Mouse (Mus musculus) gastrocnemius, postnatal 36 days (tissue): Measurements from ENCODE around the gene Apobec1. TPM values are rescaled to one million over a fixed set of nuclear protein-coding genes. Genes with fewer than 3 reads are reported as not detected.
"Not testable (repeated sequence)": the region's sequence is repeated elsewhere in the genome, so short reads cannot be mapped to it uniquely, and the experiment has no call there.

Experiments used
- DNase-seq, 2 experiments: peaks; one replicate each; pipeline ENCODE4 v3.0.0; 2022
- intact Hi-C: fragments of 180-260 bp; cut with DNase I; formaldehyde crosslinking; loops from one replicate; pipeline ENCODE4 v1.15.1; 2025
- long read RNA-seq, 2 experiments: library from polyadenylated mRNA; stranded (forward); transcript quantifications; one replicate each; pipeline ENCODE4 v2.0.0; 2021
- total RNA-seq, 2 experiments: library from RNA; stranded (reverse); gene quantifications; 2 replicates each; pipeline ENCODE4 v1.2.3; 2021

The Apobec1 gene
- 1 to 10 TPM; 2.1 TPM for total RNA-seq
- long read RNA-seq, experiment 1, partial matches to known transcripts: 0 of 1 reads
- long read RNA-seq, experiment 1, other reads (novel, unspliced or antisense): 0 of 1 reads
- long read RNA-seq, experiment 2, partial matches to known transcripts: 1 of 1 reads
- long read RNA-seq, experiment 2, other reads (novel, unspliced or antisense): 0 of 1 reads

DNA sequence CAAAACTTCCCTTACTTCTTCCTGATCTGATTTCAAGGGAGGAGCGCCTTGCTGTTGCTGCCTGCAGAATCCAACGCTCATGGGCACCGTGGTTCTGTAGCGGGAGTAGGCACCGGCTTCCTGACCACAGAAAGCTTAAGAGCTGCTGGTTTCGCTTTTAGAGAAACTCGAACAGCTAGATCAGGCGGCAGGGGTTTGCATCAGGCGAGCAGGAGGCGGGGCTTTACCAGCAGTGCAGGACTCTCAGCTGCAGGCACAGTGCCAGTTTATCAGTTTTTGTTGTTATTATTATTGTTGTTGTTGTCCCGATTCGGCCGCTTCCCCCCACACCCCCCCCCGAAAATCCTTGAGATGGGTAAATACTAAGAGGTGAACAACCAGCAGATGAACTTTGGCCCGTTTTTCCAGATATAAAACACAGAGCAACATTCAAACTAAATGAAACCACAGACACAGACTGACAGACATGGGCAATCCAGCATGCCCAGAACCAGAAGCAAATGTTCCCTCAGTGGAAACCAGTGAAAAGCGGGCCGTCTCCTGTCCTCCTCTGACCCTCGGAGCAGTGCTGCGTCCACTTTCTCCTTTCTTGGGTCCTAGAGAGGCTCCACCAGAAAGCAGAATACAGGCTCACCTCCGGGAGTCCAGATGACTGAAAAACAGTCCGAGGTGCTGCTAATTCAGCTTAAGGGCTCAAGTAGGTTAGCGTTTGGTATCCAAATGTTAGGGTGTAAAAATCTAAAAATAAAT, at the start of gene Apobec1:
Gene Apobec1, minus strand, starts transcription at position 203 of the 750 bp plus-strand sequence.
- intact Hi-C loops: no loop called here
- peak; percentile 53 to 63 for DNase-seq

DNA sequence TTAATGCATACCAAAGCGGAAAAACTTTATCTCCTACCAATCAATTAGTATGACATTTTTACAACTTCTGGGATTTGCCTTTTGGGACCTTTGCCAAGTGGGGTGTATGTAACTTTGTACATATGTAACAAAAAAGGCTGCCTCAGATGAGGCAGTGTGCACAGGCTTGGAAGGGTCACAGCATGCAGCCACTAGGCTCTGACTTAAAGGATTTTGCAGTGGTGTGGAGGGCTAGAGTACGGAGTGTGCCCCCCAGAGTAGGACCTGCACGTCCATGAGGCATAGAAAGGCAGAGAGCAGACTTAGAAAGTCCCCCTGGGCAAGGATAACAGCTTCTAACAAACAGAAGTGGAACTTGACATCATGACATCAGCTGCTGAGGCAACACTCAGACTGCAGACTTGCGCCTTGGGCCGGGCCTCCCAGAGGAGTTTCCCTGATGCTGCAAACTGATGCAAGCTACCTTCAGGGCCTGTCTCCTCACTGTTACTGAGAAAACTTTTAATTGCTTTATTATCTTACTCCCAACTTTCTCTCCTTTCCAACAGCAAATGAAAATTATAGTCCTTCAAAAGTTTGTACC, 48.2 kb upstream of the Apobec1 start:
- no peak for DNase-seq
- intact Hi-C loops: no loop called here

DNA sequence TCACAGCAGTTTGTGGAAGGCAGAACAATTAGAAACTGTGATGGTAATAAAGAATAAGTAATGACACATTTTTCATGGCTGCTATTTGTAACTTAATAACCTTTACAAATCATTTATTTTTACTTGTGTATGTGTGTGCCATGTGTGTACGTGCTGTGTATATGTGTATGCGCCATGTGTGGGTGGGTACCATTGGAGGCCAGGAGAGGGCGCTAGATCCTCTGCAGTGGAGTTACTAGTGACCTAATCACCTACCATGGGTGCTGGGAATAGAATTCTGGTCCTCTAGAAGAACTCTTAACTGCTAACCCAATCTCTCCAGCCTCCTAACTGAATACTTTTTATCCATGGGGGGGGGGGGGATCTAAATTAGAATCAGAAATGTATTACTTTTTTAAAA, 47.7 kb upstream of the Apobec1 start:
- no peak for DNase-seq
- intact Hi-C loops: no loop called here

DNA sequence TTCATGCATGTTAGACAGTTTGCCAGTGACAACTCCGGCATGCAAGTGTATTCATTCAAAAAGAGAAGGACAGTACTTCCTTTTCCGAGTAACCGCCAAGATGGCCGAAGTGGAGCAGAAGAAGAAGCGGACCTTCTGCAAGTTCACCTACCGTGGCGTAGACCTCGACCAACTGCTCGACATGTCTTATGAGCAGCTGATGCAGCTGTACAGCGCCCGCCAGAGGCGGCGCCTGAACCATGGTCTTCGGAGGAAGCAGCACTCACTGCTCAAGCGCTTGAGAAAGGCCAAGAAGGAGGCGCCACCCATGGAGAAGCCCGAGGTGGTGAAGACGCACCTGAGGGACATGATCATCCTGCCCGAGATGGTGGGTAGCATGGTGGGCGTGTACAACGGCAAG, 42.0 kb upstream of the Apobec1 start:
- DNase-seq, intact Hi-C loops: not testable (repeated sequence)

DNA sequence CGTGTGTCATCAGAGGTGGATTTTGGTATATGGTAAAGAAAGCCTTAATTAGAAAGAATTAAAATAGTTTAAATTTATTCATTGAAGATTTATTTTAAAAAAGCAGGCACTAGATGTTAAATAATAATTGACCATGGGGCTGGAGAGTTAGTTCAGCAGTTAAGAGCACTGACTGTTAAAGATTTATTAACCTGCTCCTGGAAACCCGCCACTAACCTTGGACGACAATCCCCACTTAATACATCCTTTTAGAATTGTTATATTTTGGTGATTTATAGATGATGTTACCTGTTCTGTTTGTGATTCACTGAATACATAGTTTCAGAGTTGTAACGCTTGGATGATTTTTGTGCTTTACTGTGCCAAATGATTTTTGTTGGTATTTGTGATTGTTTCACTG, 35.3 kb upstream of the Apobec1 start:
- intact Hi-C loops, DNase-seq: not testable (repeated sequence)

DNA sequence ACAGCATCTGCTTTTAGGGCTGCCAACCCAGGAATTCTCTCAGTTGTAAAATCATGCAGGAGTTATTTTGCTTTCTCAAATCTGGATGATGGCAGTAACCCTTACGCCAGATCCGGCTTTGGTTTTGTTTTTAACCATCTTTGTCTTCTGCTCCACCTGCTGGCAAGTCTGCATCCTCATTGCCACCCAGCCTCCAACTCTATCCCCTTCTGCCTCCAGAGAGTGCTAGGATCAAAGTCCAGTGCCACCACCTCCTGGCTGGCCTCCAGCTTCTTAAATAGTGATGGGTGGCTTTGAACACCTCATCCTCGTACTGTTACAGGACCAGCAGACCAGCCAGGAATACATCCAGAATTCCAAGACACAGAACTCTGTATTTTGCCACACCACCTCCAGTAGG, 34.4 kb upstream of the Apobec1 start:
- intact Hi-C loops: no loop called here
- no peak for DNase-seq

DNA sequence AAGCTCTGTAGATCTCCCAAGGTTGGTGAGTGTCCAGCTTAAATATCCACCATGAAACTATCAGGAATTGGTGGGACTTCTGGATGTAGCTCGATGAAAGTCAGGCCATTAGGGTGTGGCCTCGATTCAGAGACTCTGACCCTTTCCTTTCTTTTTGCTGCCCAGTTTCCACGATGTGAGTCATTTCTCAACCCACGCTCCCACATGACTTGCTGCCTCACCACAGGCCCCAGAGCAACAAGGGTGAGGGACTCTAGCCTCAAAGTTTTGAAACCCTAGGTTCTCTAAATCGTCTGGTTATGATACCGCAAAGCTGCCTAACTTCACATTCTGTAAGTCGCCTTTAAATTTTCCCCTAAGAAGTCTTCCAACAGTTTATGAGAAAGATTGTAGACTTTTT, 33.1 kb upstream of the Apobec1 start:
- DNase-seq: no peak
- intact Hi-C loops: no loop called here

DNA sequence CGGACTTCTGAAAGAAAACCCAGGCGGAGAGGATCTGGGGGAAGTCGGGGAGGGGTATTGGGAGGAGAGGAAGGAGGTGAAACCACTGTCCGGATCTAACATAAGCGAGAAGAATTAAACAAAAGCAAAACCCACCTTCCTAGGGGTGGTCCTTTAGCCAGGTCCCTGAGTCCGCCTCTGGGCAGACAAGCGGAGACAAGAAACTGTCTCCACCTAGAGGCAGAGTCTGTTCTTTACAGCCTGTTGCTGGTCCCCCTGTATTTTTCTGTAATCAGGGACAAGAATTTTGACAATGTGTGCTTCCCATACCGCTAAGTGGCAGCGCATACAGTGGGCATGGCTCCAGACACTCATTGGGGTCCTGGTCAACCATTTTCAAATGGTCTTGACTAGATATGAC, 31.2 kb upstream of the Apobec1 start:
- DNase-seq: no peak
- intact Hi-C loops: no loop called here

DNA sequence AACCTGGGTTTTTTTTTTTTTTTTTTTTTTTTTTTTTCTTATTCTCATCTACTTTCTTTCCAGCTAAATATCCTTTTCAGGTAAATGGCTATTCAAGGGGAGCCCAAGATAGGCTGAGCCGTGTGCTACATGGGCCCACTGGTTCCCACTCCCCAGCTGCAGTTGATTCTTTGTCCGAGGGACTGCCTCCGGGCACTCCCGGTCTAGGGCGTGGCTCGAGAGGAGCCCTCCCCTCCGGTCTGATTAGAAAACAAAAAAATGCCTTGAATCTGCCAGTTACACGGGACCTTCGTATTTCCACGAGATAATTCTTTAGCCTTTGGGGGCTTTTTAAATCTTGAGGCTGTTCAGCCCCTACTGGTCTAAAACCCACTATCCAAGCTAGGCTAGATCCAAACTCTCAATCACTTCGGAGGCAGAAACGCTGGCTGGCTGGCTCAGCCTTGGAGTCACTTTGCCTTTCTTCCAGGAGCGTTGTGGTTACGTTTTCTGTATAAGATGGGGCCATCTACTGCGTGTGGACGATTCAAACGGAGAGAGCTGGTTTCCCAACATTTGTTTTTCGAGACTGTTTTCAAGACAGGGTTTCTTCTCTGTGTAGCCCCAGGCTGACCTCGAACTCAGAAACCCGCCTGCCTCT, 25.3 kb upstream of the Apobec1 start:
- intact Hi-C loops: no loop called here
- DNase-seq: no peak

DNA sequence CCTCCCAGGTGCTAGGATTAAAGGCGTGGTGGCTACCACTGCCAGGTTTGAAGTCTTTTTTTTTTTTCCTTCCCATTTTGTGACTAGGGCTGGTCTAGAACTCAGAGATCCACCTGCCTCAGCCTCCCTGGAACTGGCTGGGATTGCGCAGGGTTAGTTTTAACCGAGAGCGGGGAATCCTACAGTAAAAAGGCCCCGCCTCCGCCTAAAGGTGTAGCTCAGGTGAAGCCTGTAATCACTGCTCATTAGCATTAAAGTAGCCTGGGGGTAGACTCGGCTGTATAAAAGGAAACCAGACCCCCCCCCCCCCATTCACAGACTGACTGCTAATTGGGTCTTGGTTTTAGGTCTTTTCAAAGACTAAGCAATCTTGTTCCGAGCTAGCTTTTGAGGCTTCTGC, 23.9 kb upstream of the Apobec1 start, which contains the start of gene Dppa3:
Gene Dppa3, plus strand, starts transcription at position 301 of the 400 bp plus-strand sequence.
- intact Hi-C loops: no loop called here
- DNase-seq: no peak

DNA sequence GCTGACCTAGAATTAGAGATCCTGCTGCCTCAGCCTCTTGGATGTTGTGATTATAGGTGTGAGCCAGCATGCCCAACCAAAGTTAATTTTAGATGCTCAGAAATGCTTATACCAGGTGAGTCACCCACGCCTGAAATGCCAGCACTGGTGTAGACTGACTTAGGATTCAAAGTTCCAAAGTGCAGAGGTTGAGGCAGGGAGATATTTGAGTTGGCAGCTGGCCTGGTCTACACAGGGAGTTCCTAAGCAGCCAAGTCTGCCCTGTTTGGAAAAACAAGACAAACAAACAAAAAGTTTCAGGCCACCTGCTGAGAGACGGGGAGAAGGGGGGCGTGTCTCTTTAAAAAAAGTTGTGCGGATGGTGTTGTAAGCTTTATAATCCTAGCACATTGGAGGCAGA, 22.9 kb upstream of the Apobec1 start:
- intact Hi-C loops: no loop called here
- no peak for DNase-seq

DNA sequence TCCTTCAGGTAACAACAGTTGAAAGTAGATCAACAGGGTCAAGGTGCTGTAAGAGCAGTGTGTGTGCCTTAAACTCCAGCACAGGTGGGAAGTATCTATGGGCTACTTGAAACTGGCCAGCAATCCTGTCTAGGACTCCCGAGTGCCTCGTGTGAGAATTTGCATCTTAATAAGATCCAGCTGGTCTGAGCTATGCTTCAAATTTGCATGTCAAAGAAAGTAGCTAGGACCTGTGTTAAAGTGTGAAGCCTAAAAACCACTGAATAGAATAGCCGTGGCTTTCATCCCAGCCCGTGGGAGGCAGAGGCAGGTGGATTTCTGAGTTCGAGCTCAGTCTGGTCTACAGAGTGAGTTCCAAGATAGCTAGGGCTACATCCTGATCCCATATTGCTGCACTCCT, 22.2 kb upstream of the Apobec1 start:
- intact Hi-C loops: no loop called here
- DNase-seq: no peak

DNA sequence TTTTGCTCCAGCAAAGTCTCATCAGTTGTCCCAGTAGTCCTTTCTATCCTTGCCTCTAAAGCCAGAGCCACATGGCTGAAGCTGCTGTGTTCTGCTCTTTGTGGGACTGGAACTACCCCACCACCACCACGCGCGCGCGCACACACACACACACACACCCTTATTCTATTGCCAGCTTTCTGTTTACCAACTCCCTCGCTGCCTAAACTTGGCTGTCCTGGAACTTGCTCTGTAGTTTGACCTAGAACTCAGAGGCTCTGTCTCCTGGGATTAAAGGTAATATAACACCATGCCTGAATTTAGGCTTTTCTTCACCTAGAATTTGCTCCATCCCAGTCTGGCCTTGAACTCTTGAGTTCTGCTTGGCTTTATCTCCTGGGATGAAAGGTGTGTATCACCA, 18.8 kb upstream of the Apobec1 start:
- intact Hi-C loops: no loop called here

DNA sequence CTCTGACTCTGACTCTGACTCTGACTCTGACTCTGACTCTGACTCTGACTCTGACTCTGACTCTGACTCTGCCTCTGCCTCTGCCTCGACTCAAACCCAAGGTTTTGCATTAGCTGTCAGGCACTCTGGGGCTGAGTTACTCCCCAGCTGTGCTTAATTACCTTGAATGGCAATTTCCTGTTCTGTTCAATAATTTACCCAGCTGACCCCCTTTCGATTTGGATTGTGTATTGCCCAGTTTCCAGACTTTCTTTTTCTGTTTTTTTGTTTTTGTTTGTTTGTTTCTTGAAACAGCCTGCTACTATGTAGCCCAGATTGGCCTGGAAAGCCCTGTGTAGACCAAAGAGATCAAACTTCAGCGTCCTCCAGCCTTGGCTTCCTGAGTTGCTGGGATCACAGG, 13.8 kb upstream of the Apobec1 start:
- intact Hi-C loops: no loop called here
- DNase-seq: no peak

More for the DNA sequence above, 18.8 kb upstream of the Apobec1 start:
- DNase-seq: no peak

DNA sequence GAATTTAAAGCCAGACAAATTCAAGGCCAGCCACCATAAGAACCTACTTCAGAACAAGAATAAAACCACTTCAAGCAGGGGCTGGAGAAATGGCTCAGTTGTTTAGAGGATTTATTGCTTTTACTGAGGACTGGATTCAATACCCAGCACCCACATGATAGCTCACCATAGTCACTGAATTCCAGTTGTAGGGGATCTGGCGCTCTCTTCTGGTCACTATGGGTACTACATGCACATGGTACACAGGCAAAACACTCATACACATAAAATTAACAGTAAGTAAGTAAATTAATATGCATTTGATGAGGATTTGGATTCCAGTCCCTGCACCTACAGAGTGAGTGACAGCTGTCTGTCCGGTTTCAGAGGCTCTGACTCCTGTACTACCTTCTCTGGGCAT, 11.8 kb upstream of the Apobec1 start:
- DNase-seq: no peak
- intact Hi-C loops: no loop called here

DNA sequence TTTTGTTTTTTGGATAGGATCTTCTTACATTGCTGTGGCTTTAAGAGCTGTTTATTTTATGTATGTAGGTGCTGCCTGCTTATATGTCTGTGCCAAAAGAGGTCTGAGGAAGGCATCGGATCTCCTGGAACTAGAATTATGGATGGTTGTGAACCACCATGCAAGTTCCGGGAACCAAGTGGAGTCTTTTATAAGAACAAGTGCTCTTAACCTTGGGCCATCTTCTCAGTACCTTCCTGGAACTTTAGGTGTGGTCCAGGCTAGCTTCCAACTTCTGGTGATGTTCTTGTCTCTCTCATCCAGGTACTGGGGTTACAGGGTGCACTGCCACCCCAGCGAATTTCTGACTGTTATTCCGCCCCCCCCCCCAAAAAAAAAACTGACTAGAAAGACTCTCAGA, 10.2 kb upstream of the Apobec1 start:
- intact Hi-C loops: no loop called here
- no peak for DNase-seq

DNA sequence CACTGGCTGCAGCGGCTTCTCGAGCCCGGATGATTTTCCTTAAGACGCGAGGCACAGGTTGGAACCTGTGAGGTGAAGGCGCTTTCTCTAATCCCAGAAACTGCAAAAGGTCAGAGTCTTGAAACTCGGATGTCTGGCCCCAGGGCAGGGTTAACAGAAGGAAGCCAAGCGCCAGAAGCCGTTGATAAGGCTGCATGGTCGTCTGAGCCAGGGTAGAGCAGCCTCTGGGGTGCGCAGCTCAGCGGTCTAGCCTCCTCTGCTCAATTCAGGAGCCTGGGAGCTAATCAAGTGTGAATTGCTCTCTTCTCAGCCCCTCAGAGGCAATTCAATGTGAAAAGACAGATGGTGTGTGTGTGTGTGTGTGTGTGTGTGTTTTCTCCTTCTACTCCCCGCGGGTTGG, 7.5 kb upstream of the Apobec1 start, which contains the start of gene Gdf3:
Gene Gdf3, minus strand, starts transcription at position 317 of the 400 bp plus-strand sequence.
- intact Hi-C loops: no loop called here
- no peak for DNase-seq

DNA sequence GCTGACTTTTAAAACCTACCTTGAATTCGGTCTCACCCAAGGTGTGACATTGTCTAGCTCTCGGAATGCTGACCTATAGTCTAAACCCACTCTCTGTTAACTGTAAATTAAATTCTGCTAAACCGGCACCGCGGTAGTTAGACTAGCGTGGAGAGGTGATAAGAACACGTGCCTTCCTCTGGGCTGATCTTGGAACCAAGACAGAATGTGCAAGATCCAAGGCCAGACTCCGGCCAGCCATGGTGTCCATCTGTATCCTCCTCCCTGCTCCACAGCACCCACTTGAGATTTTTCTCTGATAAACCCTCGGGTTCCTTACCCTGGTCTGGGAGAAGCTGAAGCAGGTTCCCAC, 7.1 kb upstream of the Apobec1 start:
- no peak for DNase-seq
- intact Hi-C loops: no loop called here

DNA sequence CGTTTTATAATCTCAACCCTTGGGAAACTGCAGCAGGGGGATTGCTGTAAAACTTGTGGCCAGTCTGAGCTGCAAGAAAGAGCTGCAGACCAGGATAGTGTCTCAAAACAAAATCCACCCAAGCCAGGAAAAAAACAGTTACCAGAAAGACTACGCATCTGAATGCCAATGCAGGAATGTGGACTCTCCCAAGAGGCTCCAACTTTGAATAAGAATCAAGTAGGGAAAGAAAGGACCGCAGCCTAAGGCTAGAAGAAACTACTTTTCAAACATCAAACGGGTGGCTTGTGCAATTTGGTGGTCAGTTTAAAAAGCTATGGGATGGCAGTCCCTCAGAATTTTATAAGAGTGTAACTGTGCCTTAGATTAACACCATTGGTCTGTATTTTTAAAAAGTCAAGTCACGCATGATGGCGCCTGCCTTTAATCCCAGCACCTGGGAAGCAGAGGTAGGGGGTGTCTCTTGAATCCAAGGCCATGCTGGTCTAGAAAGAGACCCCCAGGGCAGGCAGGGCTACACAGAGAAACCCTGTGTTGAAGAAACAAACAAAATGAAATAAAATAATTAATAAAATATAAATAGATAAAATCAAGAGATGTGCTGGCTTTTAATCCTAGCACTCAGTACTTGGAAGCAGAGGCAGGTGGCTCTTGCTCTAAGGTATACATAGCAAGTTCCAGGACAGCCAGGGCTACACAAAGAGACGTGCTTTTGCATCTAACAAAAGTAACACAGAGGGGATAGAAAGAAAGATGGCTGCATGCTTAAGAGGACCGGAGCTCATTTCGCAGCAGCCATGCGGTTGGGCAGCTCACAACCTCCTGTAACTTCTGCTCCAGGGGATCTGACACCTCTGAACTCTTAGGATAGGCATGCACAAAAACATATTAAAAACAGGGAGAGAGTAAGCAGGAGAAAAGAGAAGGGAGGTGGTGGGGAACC, 6.5 kb upstream of the Apobec1 start:
- intact Hi-C loops: no loop called here
- DNase-seq: no peak

DNA sequence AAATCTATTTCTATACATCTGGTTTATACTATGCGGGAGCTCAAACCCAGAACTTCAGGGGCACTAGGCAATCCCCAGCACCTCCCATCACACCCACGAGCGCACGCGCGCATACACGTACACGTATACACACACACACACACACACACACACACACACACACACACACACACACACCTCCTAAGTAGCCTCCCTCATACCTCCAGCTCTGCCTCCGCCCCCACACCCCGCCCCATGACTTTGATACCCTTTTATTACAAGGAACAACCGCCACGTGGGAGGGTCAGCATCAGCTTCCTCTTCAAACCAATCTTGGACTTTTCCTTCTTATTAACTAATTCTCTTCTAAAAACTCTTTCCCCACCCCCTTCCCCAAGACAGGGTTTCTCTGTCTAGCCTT, 5.5 kb upstream of the Apobec1 start:
- intact Hi-C loops: no loop called here
- no peak for DNase-seq
